Mouse (Mus musculus) layer of hippocampus, postnatal 25 days (tissue): ENCODE measurements around the gene Cdk2. TPM values are rescaled to one million over a fixed set of nuclear protein-coding genes. Genes with fewer than 3 reads are reported as not detected.
A peak's percentile ranks its signal among the peaks of the same experiment; 100 is the strongest.
"Not testable (repeated sequence)": the region's sequence is repeated elsewhere in the genome, so short reads cannot be mapped to it uniquely, and the experiment has no call there.

Experiments
- DNase-seq, 2 experiments: peaks; one replicate each; pipeline ENCODE4 v3.0.0; 2022; ENCODE audit warnings: mixed read lengths in 2 of 2, low spot score in 1 of 2; ENCODE audit errors: extremely low spot score in 1 of 2
- total RNA-seq, 2 experiments: library from RNA; stranded (reverse); gene quantifications; 2 replicates each; pipeline ENCODE4 v1.2.3; 2021

The Cdk2 gene
- total RNA-seq = 1 to 10 TPM; 2.7 to 4.0 TPM

- DNase-seq = peak; percentile 65 to 75
These were observed at the start of gene Cdk2 for GRCm38 (mm10) chr10:128704491-128705316. Cdk2 (minus strand) TSS chr10:128705031.

DNA sequence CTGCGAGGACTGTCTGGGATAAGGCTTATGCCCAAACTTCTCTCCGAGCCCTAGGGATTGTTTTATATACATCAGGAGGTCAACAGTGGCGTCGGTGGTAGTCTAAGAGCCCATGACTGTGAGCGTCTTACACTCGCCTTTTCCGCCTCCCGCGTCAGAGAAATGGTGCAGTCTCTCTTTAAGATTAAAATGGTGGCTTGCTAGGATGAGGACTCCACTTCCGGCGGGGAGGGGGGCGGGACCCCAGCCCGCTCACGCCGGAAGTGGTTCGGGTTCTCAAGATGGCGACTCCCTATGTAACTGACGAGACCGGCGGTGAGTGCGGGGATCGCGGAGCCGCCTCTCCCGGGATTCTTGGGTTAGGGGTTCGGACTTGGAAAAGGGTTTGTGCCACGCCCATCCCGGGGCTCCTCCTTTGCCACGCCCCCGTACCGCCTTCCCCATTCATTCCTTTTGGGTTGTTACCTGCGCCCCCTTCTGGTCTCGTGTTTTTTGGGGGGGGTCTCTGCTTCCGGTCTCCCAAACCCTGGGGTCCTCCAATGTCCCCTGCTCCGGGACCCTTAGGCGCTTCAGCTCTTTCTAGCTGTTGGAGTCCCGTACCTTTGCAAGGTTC is 43.5 kb upstream of the Cdk2 start:
- peak; percentile 64 to 72 for DNase-seq

- peak; percentile 42 to 43 for DNase-seq
These were observed 42.9 kb upstream of the Cdk2 start, which contains the start of gene Pym1 for GRCm38 (mm10) chr10:128747646-128748251. Pym1 (plus strand) TSS chr10:128747889.

DNA sequence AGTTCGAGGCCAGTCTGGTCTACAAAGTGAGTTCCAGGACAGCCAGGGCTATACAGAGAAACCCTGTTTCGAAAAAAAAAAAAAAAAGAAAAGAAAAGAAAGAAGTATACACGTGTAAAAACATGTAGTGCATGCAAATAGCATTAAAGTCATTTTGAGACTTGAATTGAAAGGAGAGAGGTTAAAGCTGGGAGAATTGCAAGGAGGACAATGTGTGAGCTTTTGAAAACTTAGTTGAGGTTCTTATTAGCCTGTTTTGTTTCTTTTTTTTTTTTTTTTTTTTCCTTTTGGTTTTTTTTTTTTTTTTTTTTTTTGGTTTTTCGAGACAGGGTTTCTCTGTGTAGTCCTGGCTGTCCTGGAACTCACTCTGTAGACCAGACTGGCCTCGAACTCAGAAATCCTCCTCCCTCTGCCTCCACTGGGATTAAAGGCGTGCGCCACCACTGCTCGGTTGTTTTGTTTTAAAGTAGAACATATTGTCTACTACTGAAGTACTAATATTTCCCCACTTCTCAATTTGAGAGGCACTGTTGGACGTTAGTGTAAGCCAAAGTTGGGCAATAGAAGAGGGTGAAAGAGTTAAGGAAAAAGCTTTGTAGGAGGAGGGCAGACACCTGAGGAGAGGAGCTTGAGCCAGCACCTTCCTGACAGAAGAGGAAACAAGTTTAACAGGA is 42.3 kb upstream of the Cdk2 start:
- no peak for DNase-seq

DNA sequence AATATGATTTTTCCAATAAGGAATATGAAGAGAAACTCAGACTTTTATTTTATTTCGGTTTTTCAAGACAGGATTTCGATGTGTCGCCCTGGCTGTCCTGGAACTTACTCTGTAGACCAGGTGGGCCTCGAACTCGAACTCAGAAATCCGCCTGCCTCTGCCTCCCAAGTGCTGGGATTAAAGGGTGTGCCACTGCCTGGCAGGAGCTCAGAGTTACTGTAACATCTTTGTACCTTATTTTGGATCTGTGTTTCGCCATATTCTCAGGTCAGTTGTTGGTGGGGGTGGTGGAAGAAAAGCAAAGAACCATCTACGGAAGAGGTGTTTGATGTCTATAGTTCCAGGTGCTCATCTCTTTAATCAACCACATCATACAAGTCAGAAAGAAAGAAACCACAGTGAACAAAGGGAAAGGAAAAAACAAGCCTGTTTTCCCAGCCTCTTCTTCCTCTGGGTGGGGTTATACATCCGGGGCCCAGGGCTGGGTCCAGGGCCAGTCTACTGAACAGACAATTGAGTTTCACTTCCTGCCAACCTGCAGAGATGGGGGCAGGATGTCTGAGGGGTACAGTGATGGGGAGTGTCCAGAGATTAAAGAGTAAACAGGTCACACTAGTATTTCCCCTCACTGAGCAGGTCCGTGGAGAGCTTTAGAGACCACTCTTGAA is 41.2 kb upstream of the Cdk2 start:
- DNase-seq = no peak

DNA sequence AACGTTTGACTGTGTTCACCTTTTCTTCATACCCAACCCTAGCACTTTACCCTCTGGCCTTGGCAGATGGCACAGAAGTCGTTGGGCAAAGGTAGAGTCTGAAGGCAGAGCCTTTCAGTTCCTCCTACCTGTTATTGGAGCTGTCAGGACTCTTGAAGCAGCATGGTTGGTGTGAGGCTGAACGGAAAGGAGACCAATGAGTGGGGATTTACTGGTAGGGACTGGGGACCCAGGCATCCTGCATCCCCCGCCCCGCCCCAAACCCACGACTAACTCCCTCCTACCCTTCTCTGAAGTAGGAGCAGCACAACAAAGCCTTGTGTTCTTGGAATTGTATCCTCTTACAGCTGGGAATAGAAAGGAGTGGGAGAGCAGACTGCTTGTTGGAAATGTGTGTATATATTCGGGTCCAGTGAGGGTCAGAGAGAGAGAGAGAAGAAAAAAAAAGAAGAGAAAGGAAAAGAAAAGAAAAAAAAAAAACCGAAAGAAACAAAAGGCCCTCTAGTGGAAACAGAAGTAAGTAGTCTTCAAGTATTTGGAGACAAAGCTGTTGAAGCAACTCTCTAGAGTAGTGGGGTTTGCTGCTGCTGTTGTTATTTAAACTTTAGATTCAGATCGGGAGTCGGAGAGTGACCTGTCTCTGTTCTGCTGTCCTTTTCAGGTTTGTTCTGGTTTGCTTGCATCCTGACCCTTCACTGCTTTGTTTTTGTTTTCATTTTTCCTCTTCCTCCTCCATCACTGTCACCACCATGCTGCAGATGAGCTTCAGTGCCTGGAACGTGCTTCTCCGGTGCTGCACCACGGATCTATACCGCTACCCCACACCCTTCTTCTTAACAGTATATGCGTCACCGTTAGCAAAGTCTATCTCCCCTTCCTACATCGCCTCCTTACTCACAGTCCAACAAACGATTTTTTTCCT is 40.1 kb upstream of the Cdk2 start, which contains the start of gene Dgka:
Gene Dgka, minus strand, starts transcription at position 176 of the 922 bp plus-strand sequence.
- DNase-seq = no peak

DNA sequence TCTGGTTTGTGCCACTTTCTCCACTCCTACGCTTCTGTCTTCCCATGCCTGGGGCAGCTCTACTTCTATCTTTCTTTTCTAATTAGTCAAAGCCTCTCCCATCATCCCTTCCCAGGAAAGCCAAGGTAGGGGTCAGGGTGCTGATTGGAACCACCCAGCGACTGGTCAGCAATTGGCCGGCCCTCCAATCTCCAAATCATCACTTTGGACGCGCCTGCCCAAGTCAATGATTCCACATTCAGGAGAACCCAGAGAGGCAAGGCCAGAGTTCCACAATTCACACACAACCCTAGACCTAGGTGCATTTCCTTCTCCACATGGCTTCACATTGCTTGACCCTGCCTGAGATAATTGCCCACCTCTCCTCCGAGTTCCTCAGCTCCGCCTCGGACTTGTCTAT is 39.4 kb upstream of the Cdk2 start:
- no peak for DNase-seq

- DNase-seq = peak; percentile 37 to 38
These were observed 39.0 kb upstream of the Cdk2 start for GRCm38 (mm10) chr10:128743791-128744191.

DNA sequence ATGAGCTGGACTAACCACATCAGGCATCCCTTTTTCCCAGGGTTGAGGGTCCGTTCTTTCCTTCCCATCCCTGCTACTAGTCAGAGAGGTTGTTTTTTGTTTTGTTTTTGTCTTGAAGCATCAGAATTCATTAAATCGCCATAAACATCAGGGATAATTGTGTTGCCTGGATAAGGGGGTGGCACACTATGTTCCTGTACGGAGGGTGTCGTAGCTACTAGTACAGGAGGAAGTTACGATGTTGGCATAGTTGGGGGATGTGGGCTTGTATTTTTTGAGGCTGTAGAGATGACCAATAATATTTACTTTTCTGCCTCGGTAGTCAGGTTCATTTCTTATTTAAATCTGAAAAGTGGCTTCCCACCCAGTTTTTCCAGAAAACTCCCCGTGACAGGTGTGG is 38.4 kb upstream of the Cdk2 start:
- no peak for DNase-seq

- DNase-seq = no peak
These were observed 37.8 kb upstream of the Cdk2 start for GRCm38 (mm10) chr10:128742616-128743015.

- DNase-seq = no peak
These were observed 35.5 kb upstream of the Cdk2 start for GRCm38 (mm10) chr10:128740296-128740695.

DNA sequence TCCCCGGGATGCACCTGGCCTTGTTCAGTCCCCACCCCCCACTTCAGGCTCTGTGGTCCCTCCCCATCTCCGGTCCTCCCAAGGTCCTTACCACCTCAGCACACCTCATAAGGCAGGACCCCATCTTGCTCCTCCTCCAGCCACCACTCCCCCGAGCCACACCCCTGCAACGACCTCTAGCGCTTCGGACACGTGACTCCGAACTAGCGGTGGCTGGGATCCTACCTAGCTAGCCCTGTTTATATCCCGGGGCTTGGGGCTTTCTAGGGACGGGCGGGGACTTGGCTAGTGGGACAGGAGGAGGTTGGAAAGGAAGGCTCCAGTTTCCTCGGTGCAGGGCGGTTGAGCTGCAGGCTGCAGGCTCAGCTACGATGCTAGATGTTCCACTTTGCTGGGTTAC is 32.6 kb upstream of the Cdk2 start:
- DNase-seq = no peak

DNA sequence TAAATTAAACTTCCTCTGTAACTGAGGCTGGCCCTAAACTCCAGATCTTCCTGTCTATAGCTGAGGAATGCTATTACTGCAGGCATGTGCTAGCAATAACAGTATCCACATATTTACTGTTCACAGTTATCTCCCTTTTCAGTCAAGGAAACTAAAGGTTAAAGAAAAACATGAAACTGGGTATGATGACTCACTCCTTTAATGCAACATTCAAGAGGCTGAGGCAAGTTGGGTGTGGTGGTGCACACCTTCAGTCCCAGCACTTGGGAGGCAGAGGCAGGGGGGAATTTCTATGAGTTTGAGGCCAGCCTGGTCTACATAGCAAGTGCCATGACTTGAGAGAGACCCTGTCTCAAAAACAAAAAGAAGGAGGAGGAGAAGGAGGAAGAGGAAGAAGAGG is 27.2 kb upstream of the Cdk2 start:
- DNase-seq = no peak

DNA sequence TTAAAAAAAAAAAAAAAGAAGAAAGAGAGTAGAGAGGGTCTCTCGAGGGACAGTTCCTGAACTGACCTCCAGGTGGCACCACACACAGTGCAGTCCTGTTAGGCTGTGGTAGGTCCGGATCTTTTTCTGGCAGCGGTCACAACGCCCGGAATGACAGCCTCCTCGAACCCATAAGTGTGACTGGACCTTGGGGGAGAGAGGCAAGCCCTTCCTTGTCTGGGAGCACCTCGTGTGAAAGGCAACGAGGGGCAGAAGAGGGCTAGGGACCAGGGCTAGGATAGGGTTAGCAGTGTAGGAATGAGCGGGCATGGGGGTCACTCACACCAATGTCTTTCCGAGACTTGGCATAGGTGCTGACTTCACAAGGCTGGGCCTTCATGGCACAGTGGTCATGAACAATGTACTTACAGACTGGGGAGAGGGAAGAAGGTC is 26.2 kb upstream of the Cdk2 start:
- peak; percentile 36 to 81 for DNase-seq

GRCm38 (mm10) chr10:128728059-128728458 is 23.2 kb upstream of the Cdk2 start:
- DNase-seq = no peak

DNA sequence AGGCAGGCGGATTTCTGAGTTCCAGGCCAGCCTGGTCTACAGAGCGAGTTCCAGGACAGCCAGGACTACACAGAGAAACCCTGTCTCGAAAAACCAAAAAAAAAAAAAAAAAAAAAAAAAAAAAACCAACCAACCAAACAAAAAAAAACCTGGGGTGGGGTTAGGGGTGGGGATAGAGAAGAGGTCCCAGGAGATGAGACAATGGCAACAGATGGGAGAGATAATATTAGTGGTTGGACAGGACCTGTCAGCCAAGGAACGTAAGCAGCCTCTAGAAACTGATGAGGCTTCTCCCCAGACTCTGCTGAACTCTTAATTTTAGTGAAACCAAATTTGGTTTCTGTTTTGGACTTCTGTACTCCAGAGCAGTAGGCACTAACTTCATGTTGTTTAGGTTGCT is 20.6 kb upstream of the Cdk2 start:
- not testable (repeated sequence) for DNase-seq

GRCm38 (mm10) chr10:128715559-128716537 is 11.0 kb upstream of the Cdk2 start:
- DNase-seq = no peak

DNA sequence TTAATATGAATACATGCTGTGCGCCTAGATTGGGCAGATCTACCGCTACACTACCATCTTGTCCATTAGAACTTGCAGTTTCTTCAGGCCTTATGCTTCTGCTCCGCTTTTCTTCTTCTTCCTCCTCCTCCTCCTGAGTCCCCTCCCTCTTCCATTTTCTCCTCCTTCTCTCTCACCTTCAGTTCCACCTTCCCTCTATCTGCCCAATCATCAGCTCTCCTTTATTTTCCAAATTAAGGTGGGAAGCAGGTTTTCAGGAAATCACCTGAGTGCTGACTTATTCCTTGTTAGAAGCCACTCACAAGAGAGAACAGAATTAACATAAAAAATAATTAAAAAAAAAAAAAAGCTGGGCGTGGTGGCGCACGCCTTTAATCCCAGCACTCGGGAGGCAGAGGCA is 6.5 kb upstream of the Cdk2 start:
- DNase-seq = not testable (repeated sequence)
